Mouse (Mus musculus) embryo, embryonic 10.5 days (tissue): ENCODE data around the gene Snx3.

Experiments
- DNase-seq: peaks from one replicate; pipeline ENCODE4 v3.0.0-alpha.2; 2015; ENCODE audit warnings: low spot score

Snx3 gene

GRCm38 (mm10) chr10:42578698-42579474, 77.1 kb downstream of the Snx3 start:
- DNase-seq: peak; percentile 32

DNA sequence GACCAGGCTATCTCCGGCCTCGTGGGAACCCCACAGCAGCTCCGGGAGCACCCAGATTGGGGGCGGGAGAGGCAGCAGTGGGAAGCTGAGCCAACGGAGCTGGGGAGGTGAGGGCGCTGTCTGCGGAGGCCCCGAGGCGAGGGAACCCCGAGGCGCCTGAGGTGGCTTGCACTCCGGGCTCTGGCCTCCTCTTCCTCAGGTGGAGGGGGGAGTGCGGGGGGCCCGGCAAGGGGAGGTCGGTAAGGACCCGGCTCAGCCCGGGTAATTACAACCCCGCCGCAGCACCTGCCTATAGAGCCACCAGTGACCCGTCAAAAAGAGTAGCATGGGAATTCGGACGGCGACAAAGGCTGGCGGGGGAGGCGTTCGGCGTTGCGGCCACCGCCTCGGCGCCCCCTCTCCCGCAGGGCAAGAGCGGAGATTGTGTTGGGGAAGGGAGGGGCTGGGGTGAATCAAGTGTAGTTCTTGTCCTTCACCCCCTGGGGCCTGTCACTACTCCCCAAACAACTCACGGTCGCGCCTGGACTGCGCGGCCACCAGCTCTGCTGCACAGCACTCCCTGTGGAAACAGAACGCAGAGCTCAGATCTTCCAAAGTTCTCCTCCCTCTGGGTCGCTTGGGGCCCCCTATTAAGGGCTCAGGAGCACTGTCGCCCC, 77.8 kb downstream of the Snx3 start:
- peak; percentile 57 for DNase-seq

DNA sequence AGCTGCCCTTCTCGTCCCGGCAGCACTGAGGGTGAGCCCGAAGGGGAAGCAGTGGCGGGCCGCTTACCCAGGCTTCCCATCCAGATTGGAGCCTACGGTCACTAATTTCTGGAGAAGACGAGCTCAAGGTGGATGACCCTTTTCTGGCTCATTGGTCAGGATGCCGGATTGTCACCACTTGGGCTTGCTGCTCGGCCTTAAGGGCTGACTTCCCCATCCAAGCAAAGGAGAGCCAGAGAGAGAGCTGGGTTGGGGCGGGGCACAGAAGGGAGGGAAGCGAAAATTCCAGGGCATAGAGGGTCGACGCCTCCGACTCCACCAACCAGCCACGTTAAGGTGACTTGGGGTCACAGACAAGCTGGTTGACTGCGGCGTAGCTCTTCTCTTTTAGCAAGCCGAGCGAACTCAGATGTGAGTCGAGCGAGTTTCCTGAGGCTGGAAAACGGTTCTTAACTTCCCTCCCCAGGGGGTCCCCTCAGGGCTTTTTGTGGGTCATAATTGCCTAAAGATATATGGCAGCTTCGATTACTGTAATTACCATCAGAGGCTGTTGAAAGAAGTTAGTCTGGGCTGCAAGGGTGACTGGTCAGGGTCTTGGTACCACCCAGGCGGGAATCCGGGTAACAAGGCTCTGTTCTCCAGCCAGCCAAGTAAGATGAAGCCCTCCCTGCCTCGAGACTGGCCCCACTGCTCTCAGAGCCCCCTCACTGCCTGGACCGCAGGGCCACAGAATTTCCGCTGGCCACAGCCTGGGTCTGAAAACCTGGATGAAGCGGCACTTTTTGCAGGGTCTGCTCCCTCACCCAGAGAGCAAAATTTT, 78.5 kb downstream of the Snx3 start:
- peak; percentile 65 for DNase-seq

GRCm38 (mm10) chr10:42580951-42581277, 79.1 kb downstream of the Snx3 start:
- peak; percentile 35 for DNase-seq

DNA sequence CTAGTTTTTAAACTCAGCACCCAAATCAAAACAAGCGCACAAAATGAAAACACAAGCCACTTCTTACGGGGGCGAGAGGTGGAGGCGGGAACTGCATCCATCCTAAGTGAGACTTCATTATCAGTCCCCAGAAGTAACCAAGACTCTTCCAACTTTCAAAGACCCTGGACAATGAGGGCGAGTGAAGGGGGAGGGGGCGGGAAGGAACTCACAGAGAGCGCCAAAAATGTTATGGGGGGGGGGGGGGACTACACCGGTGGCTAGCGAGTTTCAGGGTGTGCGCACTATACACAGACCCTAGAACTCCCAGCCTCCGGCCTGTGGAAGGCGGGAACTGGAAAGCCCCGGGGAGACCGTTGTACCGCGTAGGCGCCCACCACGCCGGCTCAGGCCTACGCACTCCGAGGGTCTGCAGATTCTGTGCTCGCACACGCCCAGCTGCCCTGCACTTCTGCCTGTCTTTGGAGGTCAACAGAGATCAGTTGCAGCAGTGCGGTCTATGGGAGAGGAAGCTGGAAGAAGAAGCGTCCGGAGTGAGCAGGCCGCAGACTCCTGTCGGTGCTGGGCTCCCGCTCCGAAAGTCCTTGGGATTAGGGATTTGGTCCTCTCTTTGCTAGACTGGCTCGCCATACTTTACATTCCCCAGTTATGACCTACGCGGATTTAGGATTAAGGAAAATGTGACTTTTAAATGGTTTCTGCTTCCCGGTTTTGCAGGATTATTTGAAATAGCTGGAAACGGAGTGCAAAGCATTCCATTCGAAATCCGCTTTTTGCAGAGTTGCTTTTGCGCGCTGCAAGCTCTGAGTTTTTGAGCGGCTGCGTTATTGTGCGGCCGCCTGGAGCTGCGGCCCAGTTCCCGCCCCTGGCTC, 80.1 kb downstream of the Snx3 start:
- DNase-seq: peak; percentile 67

DNA sequence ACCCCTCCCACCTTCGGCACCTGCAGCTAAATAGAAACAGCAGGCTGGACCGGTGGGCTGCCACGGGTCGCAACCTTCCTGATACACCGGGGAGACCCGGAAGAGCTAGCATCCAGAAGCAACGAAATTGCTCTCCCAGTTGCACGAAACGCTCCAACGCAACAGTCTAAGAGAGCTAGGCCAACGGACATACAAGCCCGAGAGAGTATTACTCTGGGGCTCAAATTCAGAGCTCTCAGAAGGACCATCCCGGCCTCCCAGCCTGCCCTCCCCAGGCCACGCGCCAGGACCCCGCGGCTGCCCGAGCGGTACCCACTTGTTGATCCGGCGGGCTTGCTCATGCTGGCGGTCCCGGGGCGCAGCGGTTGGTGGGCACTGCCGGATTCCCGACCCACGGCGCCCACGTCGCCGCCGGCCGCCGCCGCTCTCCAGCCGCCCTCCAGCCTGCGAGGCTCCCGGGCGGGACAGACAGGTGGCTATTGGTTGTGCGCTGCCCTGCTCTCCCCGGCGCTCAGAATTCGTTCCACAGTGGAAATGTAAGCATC, 80.8 kb downstream of the Snx3 start:
- peak; percentile 50 for DNase-seq

- DNase-seq: peak; percentile 72
These were observed 81.5 kb downstream of the Snx3 start, which contains the start of the genes Nr2e1 and Ostm1 for GRCm38 (mm10) chr10:42583157-42583872. TSS of gene Nr2e1 (minus strand) at chr10:42583632. TSS of gene Ostm1 (plus strand) at chr10:42583822.

GRCm38 (mm10) chr10:42583902-42584435, 82.1 kb downstream of the Snx3 start:
- peak; percentile 60 for DNase-seq

DNA sequence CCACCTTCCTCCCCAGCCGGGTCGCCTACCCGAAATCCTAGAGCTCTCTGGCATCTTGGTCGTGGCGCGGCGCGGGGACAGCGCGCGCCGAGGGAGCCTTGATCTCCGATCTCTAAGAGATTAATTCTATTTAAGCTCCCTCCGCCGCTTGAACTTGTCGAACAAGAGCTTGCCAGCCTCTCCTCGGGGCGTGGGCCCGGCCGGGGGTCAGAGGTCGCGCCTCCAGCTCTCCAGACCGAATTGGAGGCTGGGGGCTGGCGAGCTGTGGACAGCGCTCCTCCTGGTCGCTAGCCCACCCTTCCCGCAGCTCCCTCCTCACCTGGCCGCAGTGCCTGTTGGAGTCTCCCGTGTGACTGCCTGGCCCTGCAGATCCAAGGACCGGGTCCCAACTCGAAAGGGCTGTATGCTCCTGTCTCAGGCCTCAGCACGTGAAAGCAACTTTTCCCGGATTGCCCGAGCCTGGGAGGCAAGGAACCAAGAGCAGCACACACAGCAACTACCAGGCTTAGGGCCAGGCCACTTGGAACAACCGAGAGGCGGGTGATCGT, 82.7 kb downstream of the Snx3 start:
- peak; percentile 68 for DNase-seq
